11 mouse cellular contexts compared by ENCODE assay signal in genomic region chr7:112416058-112416526, GRCm38 (mm10). TPM values are rescaled to one million over a fixed set of nuclear protein-coding genes. Genes with fewer than 3 reads are reported as not detected.
DNase-seq lines count a peak whose midpoint lies in the region; ATAC-seq and TF ChIP-seq lines count a peak whose summit lies in the region.
"Had no signal": no experiment of that assay in that cellular context is flagged by ENCODE, and none has a peak within 500 bp of the region (broad histone marks: within the 10 kb centered on the region; RNA-seq: fewer than 3 reads in every experiment).

No protein-coding gene starts in this region.

- peak; percentile 24 for DNase-seq in gastrocnemius, adult 2 months
- no peak for DNase-seq in gastrocnemius, postnatal 36 days
- peak; percentile 22 for DNase-seq in midbrain, embryonic 10.5 days (ENCODE audit: low spot score)
- DNase-seq in liver, embryonic 11.5 days (ENCODE audit: low spot score): no peak
- DNase-seq in spleen, adult 12 weeks (ENCODE audit: low spot score): no peak
- no peak for DNase-seq in MN1 (ENCODE audit: low spot score)
- DNase-seq: gastrocnemius, postnatal 14 days had no signal

- WGBS in forebrain, embryonic 15.5 days: 4% methylated on average over 14 of the region's 14 CpGs
- 26% methylated on average over 14 of the region's 14 CpGs for WGBS in midbrain, embryonic 10.5 days
- 21% methylated on average over 14 of the region's 14 CpGs for WGBS in liver, embryonic 11.5 days

- no peak overlapping the region for H3K9ac ChIP-seq in forebrain, embryonic 15.5 days (replicated peaks)
- H3K9ac ChIP-seq in liver, embryonic 11.5 days (ENCODE audit: low read depth, low read length): no peak overlapping the region

- H3K27ac ChIP-seq in gastrocnemius, adult 2 months: no peak overlapping the region
- H3K27ac ChIP-seq in forebrain, embryonic 15.5 days (replicated peaks): peak overlapping the region; percentile 9
- peak overlapping the region; percentile 18; the same call in 1 of the 2 replicates for H3K27ac ChIP-seq in midbrain, embryonic 10.5 days (replicated peaks)
- H3K27ac ChIP-seq in liver, embryonic 11.5 days (ENCODE audit: low read depth, low read length): no peak overlapping the region
- H3K27ac ChIP-seq: left cerebral cortex, adult 2 months had no signal

- H3K4me3 ChIP-seq in gastrocnemius, adult 2 months: peak overlapping the region; percentile 28
- 0 out of 2 replicates have a peak overlapping the region, but pooled peaks have one; percentile 2 for H3K4me3 ChIP-seq in forebrain, embryonic 15.5 days
- peak overlapping the region; percentile 11; the same call in 1 of the 2 replicates for H3K4me3 ChIP-seq in midbrain, embryonic 10.5 days
- no peak overlapping the region for H3K4me3 ChIP-seq in liver, embryonic 11.5 days (ENCODE audit: low read depth, low read length)
- H3K4me3 ChIP-seq: left cerebral cortex, adult 2 months had no signal

- TF ChIP-seq CTCF in gastrocnemius, adult 2 months (IDR thresholded peaks at IDR 0.05): no peak

- H3K27me3 ChIP-seq in forebrain, embryonic 15.5 days: no peaks in the 10 kb centered on the region
- peaks cover 17% of the 10 kb centered on the region; the same call in 1 of the 2 replicates for H3K27me3 ChIP-seq in midbrain, embryonic 10.5 days (ENCODE audit: low read depth, poor library complexity, severe bottlenecking)
- peaks cover 12% of the 10 kb centered on the region for H3K27me3 ChIP-seq in liver, embryonic 11.5 days (replicated peaks; ENCODE audit: control insufficient read depth, insufficient read depth, low read length)

- no peaks in the 10 kb centered on the region for H3K9me3 ChIP-seq in forebrain, embryonic 15.5 days
- no peaks in the 10 kb centered on the region for H3K9me3 ChIP-seq in midbrain, embryonic 10.5 days (replicated peaks)
- no peaks in the 10 kb centered on the region for H3K9me3 ChIP-seq in liver, embryonic 11.5 days (ENCODE audit: control insufficient read depth, low read length)

- peak; percentile 37 for ATAC-seq in CD4-positive, CD25-positive, alpha-beta regulatory T cell, adult 4 months
- ATAC-seq in forebrain, embryonic 15.5 days (replicated peaks): peak; percentile 38; the same call in 1 of the 2 replicates
- no peak for ATAC-seq in liver, embryonic 11.5 days (replicated peaks; ENCODE audit: low FRiP score)

- H3K4me2 ChIP-seq in forebrain, embryonic 15.5 days (replicated peaks): peak overlapping the region; percentile 32
- no peak overlapping the region for H3K4me2 ChIP-seq in liver, embryonic 11.5 days

- H3K36me3 ChIP-seq in forebrain, embryonic 15.5 days: no peaks in the 10 kb centered on the region
- H3K36me3 ChIP-seq in midbrain, embryonic 10.5 days: no peaks in the 10 kb centered on the region
- H3K36me3 ChIP-seq in liver, embryonic 11.5 days (ENCODE audit: control insufficient read depth, insufficient read depth, low read length): no peaks in the 10 kb centered on the region

- intact Hi-C loops in gastrocnemius, adult 2 months (cut with DNase I): no loop called here
- intact Hi-C loops in gastrocnemius, postnatal 36 days (cut with DNase I): no loop called here

- peaks cover 17% of the 10 kb centered on the region for H3K4me1 ChIP-seq in forebrain, embryonic 15.5 days
- H3K4me1 ChIP-seq in midbrain, embryonic 10.5 days: peaks cover 20% of the 10 kb centered on the region
- H3K4me1 ChIP-seq in liver, embryonic 11.5 days (replicated peaks; ENCODE audit: control insufficient read depth, insufficient read depth, low read length): no peaks in the 10 kb centered on the region

RNA-seq across cellular contexts. Expression of gene Parva, which starts 11.2 kb away (rescaled TPM):
- 10 to 100 TPM; 10.9 to 17.0 TPM for total RNA-seq in gastrocnemius, adult 2 months (2021)
- 10 to 100 TPM; 14.5 to 17.3 TPM for total RNA-seq in gastrocnemius, postnatal 36 days (2021)
- polyA plus RNA-seq in CD4-positive, CD25-positive, alpha-beta regulatory T cell, adult 4 months (2017; shearing (Covaris generic)): not detected
- 21.0 and 22.2 TPM in 2 replicates for polyA plus RNA-seq in forebrain, embryonic 15.5 days (2015; fragmentation: Nextera tagmentation; extraction: Ambion mirVana)
- 50.9 and 55.6 TPM in 2 replicates for polyA plus RNA-seq in midbrain, embryonic 10.5 days (2016; fragmentation: Nextera tagmentation; extraction: Ambion mirVana)
- polyA plus RNA-seq in liver, embryonic 11.5 days (2014; fragmentation: Nextera tagmentation; extraction: Ambion mirVana): 24.3 and 28.8 TPM in 2 replicates
- total RNA-seq: neutrophil, adult 5-6 weeks had no signal

Comparison
In these comparisons a context has a peak if more than half of its experiments do, and no peak if none do; other contexts are left out.
1. DNase-seq: peak in gastrocnemius, adult 2 months (single experiment) and midbrain, embryonic 10.5 days (single experiment); none in gastrocnemius, postnatal 36 days (0 of 2), liver, embryonic 11.5 days (single experiment), spleen, adult 12 weeks (single experiment) and MN1 (single experiment).
2. H3K27ac ChIP-seq: peak in forebrain, embryonic 15.5 days (single experiment) and midbrain, embryonic 10.5 days (single experiment); none in gastrocnemius, adult 2 months (single experiment) and liver, embryonic 11.5 days (single experiment).
3. RNA of gene Parva, which starts 11.2 kb away (polyA plus RNA-seq): 50.9 to 55.6 TPM in midbrain, embryonic 10.5 days, 24.3 to 28.8 TPM in liver, embryonic 11.5 days and 21.0 to 22.2 TPM in forebrain, embryonic 15.5 days; not detected in CD4-positive, CD25-positive, alpha-beta regulatory T cell, adult 4 months; every median in the first group is over 10 times any median in the second.